Mouse (Mus musculus) layer of hippocampus, adult 11-12 months (tissue): ENCODE data around the gene Gmcl1.

Experiments
- DNase-seq: peaks from one replicate; pipeline ENCODE4 v3.0.0; 2022; ENCODE audit warnings: low spot score

Gmcl1 gene

DNA sequence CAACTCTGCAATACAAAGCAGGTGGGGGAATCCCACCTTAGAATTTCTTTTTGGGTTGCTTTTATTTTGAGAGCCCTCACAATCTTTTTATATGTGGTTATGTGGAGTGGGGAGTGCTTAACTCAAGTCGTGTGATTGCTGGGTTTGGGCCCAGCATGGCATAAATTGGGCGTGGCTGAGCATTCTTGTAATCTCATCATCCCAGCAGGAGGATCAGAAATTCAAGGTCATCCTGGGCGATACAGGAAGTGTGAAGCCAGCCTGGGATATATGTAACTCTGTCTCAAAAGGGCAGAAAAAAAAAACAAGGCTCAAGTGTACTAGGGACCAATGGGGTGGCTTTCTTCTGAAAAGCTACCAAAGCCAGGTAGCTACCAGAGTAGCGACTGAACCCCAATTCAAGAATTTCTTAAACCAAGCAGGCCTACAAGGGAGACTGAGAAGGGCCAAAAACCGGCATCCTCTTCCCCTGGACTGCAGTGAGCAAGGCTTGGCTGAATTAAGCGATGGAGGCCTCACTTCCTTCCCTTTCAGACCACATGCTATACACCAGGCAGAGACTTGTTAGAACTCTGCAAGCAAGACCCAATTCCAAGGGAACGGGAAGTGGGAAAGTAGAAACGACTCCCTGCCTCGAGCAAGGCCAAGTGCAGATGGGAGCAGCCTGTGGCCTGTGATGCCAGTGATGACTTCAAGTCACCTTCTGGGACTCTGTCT lies 72.9 kb downstream of the Gmcl1 start:
- no peak for DNase-seq

GRCm38 (mm10) chr6:86658501-86658900 lies 74.7 kb downstream of the Gmcl1 start:
- DNase-seq = no peak

GRCm38 (mm10) chr6:86654270-86654916 lies 78.8 kb downstream of the Gmcl1 start:
- DNase-seq = no peak

- no peak for DNase-seq
These were observed 80.2 kb downstream of the Gmcl1 start for GRCm38 (mm10) chr6:86653026-86653425.

DNA sequence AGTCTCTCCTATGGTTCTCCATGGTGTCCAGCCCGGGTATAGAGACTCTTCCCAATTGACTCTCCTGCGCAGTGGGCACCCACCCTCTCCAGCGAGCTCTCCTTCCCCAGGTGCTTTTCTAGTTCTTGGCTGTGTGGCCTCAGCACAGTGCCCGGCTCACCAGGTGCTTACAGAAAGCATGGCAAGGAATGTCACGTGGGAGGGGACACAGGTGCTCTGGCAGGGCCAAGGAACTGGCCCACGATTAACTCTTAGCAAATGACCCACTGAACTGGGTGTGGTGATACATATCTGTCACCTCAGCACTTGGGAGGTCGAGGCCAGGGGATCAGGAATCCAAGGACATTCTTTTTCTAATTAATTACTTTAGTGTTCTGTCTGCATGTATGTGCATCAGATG lies 87.0 kb downstream of the Gmcl1 start:
- DNase-seq = no peak

GRCm38 (mm10) chr6:86645551-86645950 lies 87.6 kb downstream of the Gmcl1 start:
- DNase-seq = no peak

DNA sequence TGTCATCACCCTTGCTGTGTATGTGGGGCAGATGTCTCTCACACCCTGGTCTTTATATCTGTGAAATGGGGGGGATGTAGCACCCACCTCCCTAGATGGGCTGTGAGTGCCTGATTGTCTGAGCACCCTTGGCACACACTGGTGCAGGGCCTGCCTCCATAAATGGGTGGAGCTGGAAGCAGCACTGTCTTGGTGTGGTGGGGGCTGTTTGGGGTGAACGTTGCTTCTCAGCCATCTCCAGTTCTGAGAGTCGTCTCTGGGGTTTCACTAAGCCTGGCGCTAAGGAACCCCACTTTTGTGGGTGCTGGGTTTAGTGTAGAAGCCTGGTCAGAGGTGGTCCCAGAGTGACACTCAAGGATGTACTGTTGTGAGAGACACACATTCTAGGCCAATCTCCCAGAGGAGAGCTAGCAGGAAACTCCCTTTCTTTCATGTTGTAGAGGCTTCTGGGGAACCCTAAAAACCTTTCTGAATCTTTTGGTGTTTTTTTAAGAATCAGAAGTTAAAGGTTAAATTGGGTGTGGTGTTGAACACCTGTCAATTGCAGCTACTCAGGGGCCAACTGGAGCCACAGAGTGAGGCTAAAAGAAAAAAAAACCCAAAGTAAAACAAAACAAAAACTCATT lies 88.3 kb downstream of the Gmcl1 start:
- no peak for DNase-seq
